Mouse (Mus musculus): ENCODE results near the gene St6gal1. TPM values are rescaled to one million over a fixed set of nuclear protein-coding genes. Genes with fewer than 3 reads are reported as not detected.

St6gal1 gene
- polyA plus RNA-seq, 1 experiment from 2014 or later = 25.9 TPM

- H3K4me2 ChIP-seq (replicated peaks; ENCODE audit: low read depth, low read length) = no peak overlapping the region
- ATAC-seq (ENCODE audit: low FRiP score, low TSS enrichment) = no peak
- H3K4me3 ChIP-seq (ENCODE audit: low read length) = no peak overlapping the region
- H3K36me3 ChIP-seq (ENCODE audit: insufficient read depth, low read length) = no peaks in the 10 kb centered on the region
- H3K27ac ChIP-seq (ENCODE audit: low read length) = no peak overlapping the region
- H3K27me3 ChIP-seq (ENCODE audit: insufficient read depth, low read length) = no peaks in the 10 kb centered on the region
- WGBS = 63% methylated on average over 4 of the region's 4 CpGs
- H3K9me3 ChIP-seq (ENCODE audit: low read length) = no peaks in the 10 kb centered on the region
- no peak overlapping the region for H3K9ac ChIP-seq (replicated peaks; ENCODE audit: low read length)
- H3K4me1 ChIP-seq (ENCODE audit: insufficient read depth, low read length) = no peaks in the 10 kb centered on the region
Observed at GRCm38 (mm10) chr16:23186418-23186817, 38.1 kb upstream of the St6gal1 start.

GRCm38 (mm10) chr16:23187983-23188382 lies 36.6 kb upstream of the St6gal1 start:
- Histone ChIP-seq H3K9me3 (ENCODE audit: low read length) (no peaks in the 10 kb centered on the region), H3K4me2 (replicated peaks; ENCODE audit: low read depth, low read length) (no peak overlapping the region), H3K9ac (replicated peaks; ENCODE audit: low read length) (no peak overlapping the region), H3K36me3 (ENCODE audit: insufficient read depth, low read length) (no peaks in the 10 kb centered on the region), H3K4me3 (ENCODE audit: low read length) (no peak overlapping the region), H3K27ac (ENCODE audit: low read length) (no peak overlapping the region), H3K27me3 (ENCODE audit: insufficient read depth, low read length) (no peaks in the 10 kb centered on the region), H3K4me1 (ENCODE audit: insufficient read depth, low read length) (no peaks in the 10 kb centered on the region)
- no peak for ATAC-seq (ENCODE audit: low FRiP score, low TSS enrichment)
- 79% methylated on average over 7 of the region's 7 CpGs for WGBS

GRCm38 (mm10) chr16:23189612-23190011 lies 34.9 kb upstream of the St6gal1 start:
- H3K27me3 ChIP-seq (ENCODE audit: insufficient read depth, low read length) = no peaks in the 10 kb centered on the region
- no peak overlapping the region for H3K27ac ChIP-seq (ENCODE audit: low read length)
- H3K4me1 ChIP-seq (ENCODE audit: insufficient read depth, low read length) = no peaks in the 10 kb centered on the region
- no peak overlapping the region for H3K4me3 ChIP-seq (ENCODE audit: low read length)
- WGBS = 69% methylated on average over 1 of the region's 1 CpGs
- no peaks in the 10 kb centered on the region for H3K36me3 ChIP-seq (ENCODE audit: insufficient read depth, low read length)
- no peak overlapping the region for H3K9ac ChIP-seq (replicated peaks; ENCODE audit: low read length)
- H3K9me3 ChIP-seq (ENCODE audit: low read length) = no peaks in the 10 kb centered on the region
- H3K4me2 ChIP-seq (replicated peaks; ENCODE audit: low read depth, low read length) = no peak overlapping the region
- no peak for ATAC-seq (ENCODE audit: low FRiP score, low TSS enrichment)

- Histone ChIP-seq H3K4me2 (replicated peaks; ENCODE audit: low read depth, low read length) (no peak overlapping the region), H3K36me3 (ENCODE audit: insufficient read depth, low read length) (no peaks in the 10 kb centered on the region), H3K4me3 (ENCODE audit: low read length) (no peak overlapping the region), H3K9ac (replicated peaks; ENCODE audit: low read length) (no peak overlapping the region), H3K27me3 (ENCODE audit: insufficient read depth, low read length) (no peaks in the 10 kb centered on the region), H3K4me1 (ENCODE audit: insufficient read depth, low read length) (no peaks in the 10 kb centered on the region), H3K27ac (ENCODE audit: low read length) (no peak overlapping the region), H3K9me3 (ENCODE audit: low read length) (no peaks in the 10 kb centered on the region)
- ATAC-seq (ENCODE audit: low FRiP score, low TSS enrichment) = no peak
- 63% methylated on average over 9 of the region's 9 CpGs for WGBS
Observed at GRCm38 (mm10) chr16:23191560-23192242, 32.8 kb upstream of the St6gal1 start.

- Histone ChIP-seq H3K4me2 (replicated peaks; ENCODE audit: low read depth, low read length) (no peak overlapping the region), H3K27me3 (ENCODE audit: insufficient read depth, low read length) (no peaks in the 10 kb centered on the region), H3K9ac (replicated peaks; ENCODE audit: low read length) (no peak overlapping the region), H3K27ac (ENCODE audit: low read length) (no peak overlapping the region), H3K4me3 (ENCODE audit: low read length) (no peak overlapping the region), H3K36me3 (ENCODE audit: insufficient read depth, low read length) (no peaks in the 10 kb centered on the region), H3K9me3 (ENCODE audit: low read length) (no peaks in the 10 kb centered on the region), H3K4me1 (ENCODE audit: insufficient read depth, low read length) (no peaks in the 10 kb centered on the region)
- whole genome bisulfite sequencing = 85% methylated on average over 7 of the region's 7 CpGs
- no peak for ATAC-seq (ENCODE audit: low FRiP score, low TSS enrichment)
Observed at GRCm38 (mm10) chr16:23195618-23196017, 28.9 kb upstream of the St6gal1 start.

- no peaks in the 10 kb centered on the region for H3K36me3 ChIP-seq (ENCODE audit: insufficient read depth, low read length)
- no peaks in the 10 kb centered on the region for H3K27me3 ChIP-seq (ENCODE audit: insufficient read depth, low read length)
- no peak overlapping the region for H3K27ac ChIP-seq (ENCODE audit: low read length)
- no peak overlapping the region for H3K4me3 ChIP-seq (ENCODE audit: low read length)
- no peaks in the 10 kb centered on the region for H3K4me1 ChIP-seq (ENCODE audit: insufficient read depth, low read length)
- ATAC-seq (ENCODE audit: low FRiP score, low TSS enrichment) = no peak
- no peaks in the 10 kb centered on the region for H3K9me3 ChIP-seq (ENCODE audit: low read length)
- no peak overlapping the region for H3K4me2 ChIP-seq (replicated peaks; ENCODE audit: low read depth, low read length)
- no peak overlapping the region for H3K9ac ChIP-seq (replicated peaks; ENCODE audit: low read length)
Observed at GRCm38 (mm10) chr16:23196296-23196695, 28.2 kb upstream of the St6gal1 start.

GRCm38 (mm10) chr16:23196791-23197190 lies 27.7 kb upstream of the St6gal1 start:
- Histone ChIP-seq H3K36me3 (ENCODE audit: insufficient read depth, low read length) (no peaks in the 10 kb centered on the region), H3K9me3 (ENCODE audit: low read length) (no peaks in the 10 kb centered on the region), H3K27ac (ENCODE audit: low read length) (no peak overlapping the region), H3K27me3 (ENCODE audit: insufficient read depth, low read length) (no peaks in the 10 kb centered on the region), H3K4me2 (replicated peaks; ENCODE audit: low read depth, low read length) (no peak overlapping the region), H3K9ac (replicated peaks; ENCODE audit: low read length) (no peak overlapping the region), H3K4me3 (ENCODE audit: low read length) (no peak overlapping the region), H3K4me1 (ENCODE audit: insufficient read depth, low read length) (no peaks in the 10 kb centered on the region)
- ATAC-seq (ENCODE audit: low FRiP score, low TSS enrichment) = no peak
- WGBS = 94% methylated on average over 6 of the region's 6 CpGs

- Histone ChIP-seq H3K9me3 (ENCODE audit: low read length) (no peaks in the 10 kb centered on the region), H3K4me2 (replicated peaks; ENCODE audit: low read depth, low read length) (no peak overlapping the region), H3K27ac (ENCODE audit: low read length) (no peak overlapping the region), H3K27me3 (ENCODE audit: insufficient read depth, low read length) (no peaks in the 10 kb centered on the region), H3K36me3 (ENCODE audit: insufficient read depth, low read length) (no peaks in the 10 kb centered on the region), H3K4me3 (ENCODE audit: low read length) (no peak overlapping the region), H3K4me1 (ENCODE audit: insufficient read depth, low read length) (no peaks in the 10 kb centered on the region), H3K9ac (replicated peaks; ENCODE audit: low read length) (no peak overlapping the region)
- ATAC-seq (ENCODE audit: low FRiP score, low TSS enrichment) = no peak
Observed at GRCm38 (mm10) chr16:23201498-23201897, 23.0 kb upstream of the St6gal1 start.

GRCm38 (mm10) chr16:23214314-23214713 lies 10.2 kb upstream of the St6gal1 start:
- Histone ChIP-seq H3K9ac (replicated peaks; ENCODE audit: low read length) (no peak overlapping the region), H3K4me2 (replicated peaks; ENCODE audit: low read depth, low read length) (no peak overlapping the region), H3K4me1 (ENCODE audit: insufficient read depth, low read length) (peaks cover 8% of the 10 kb centered on the region), H3K9me3 (ENCODE audit: low read length) (no peaks in the 10 kb centered on the region), H3K36me3 (ENCODE audit: insufficient read depth, low read length) (no peaks in the 10 kb centered on the region), H3K4me3 (ENCODE audit: low read length) (no peak overlapping the region), H3K27me3 (ENCODE audit: insufficient read depth, low read length) (no peaks in the 10 kb centered on the region), H3K27ac (ENCODE audit: low read length) (no peak overlapping the region)
- 67% methylated on average over 7 of the region's 7 CpGs for WGBS
- 0 out of 2 replicates have a peak, but pooled peaks have one; percentile 31 for ATAC-seq (ENCODE audit: low FRiP score, low TSS enrichment)

- no peak for ATAC-seq (ENCODE audit: low FRiP score, low TSS enrichment)
- Histone ChIP-seq H3K27ac (ENCODE audit: low read length) (no peak overlapping the region), H3K4me1 (ENCODE audit: insufficient read depth, low read length) (peaks cover 8% of the 10 kb centered on the region), H3K36me3 (ENCODE audit: insufficient read depth, low read length) (no peaks in the 10 kb centered on the region), H3K9ac (replicated peaks; ENCODE audit: low read length) (no peak overlapping the region), H3K27me3 (ENCODE audit: insufficient read depth, low read length) (no peaks in the 10 kb centered on the region), H3K4me3 (ENCODE audit: low read length) (no peak overlapping the region), H3K9me3 (ENCODE audit: low read length) (no peaks in the 10 kb centered on the region), H3K4me2 (replicated peaks; ENCODE audit: low read depth, low read length) (no peak overlapping the region)
- 76% methylated on average over 5 of the region's 5 CpGs for WGBS
Observed at GRCm38 (mm10) chr16:23215241-23215900, 9.2 kb upstream of the St6gal1 start.
